Mouse (Mus musculus) forebrain, embryonic 16.5 days (tissue): ENCODE results near the gene Spag5. TPM values are rescaled to one million over a fixed set of nuclear protein-coding genes. Genes with fewer than 3 reads are reported as not detected.
"Not testable (repeated sequence)": the region's sequence is repeated elsewhere in the genome, so short reads cannot be mapped to it uniquely, and the experiment has no call there.

ENCODE experiments used
- ATAC-seq: fragments of 200-750 bp; cut with Nextera tagmentation; 2 replicates; pipeline ENCODE4 v1.8.0; 2017; ENCODE audit warnings: mild to moderate bottlenecking, moderate library complexity
- H3K27ac ChIP-seq: fragments of 300-500 bp; sonication (generic); 2 replicates; pipeline ENCODE4 v1.5.1; 2014; ENCODE audit warnings: low read length, control low read depth
- H3K27me3 ChIP-seq: fragments of 300-500 bp; sonication (generic); replicated peaks from 2 replicates; pipeline ENCODE4 v1.6.1; 2014; ENCODE audit warnings: low read length; ENCODE audit not compliant: control insufficient read depth, insufficient read depth
- H3K36me3 ChIP-seq: fragments of 300-500 bp; sonication (generic); 2 replicates; pipeline ENCODE4 v1.6.1; 2014; ENCODE audit not compliant: control insufficient read depth, insufficient read depth
- H3K4me1 ChIP-seq: fragments of 300-500 bp; sonication (generic); replicated peaks from 2 replicates; pipeline ENCODE4 v1.6.1; 2014; ENCODE audit warnings: low read length; ENCODE audit not compliant: control insufficient read depth, insufficient read depth
- H3K4me2 ChIP-seq: fragments of 300-500 bp; sonication (generic); 2 replicates; pipeline ENCODE4 v1.6.1; 2014; ENCODE audit warnings: mild to moderate bottlenecking, low read length, control low read depth
- H3K4me3 ChIP-seq: fragments of 300-500 bp; sonication (generic); replicated peaks from 2 replicates; pipeline ENCODE4 v1.5.1; 2014; ENCODE audit warnings: mild to moderate bottlenecking, low read length, control low read depth
- H3K9ac ChIP-seq: fragments of 300-500 bp; sonication (generic); replicated peaks from 2 replicates; pipeline ENCODE4 v1.6.1; 2014; ENCODE audit warnings: low read depth, low read length, control low read depth
- H3K9me3 ChIP-seq: fragments of 300-500 bp; sonication (generic); 2 replicates; pipeline ENCODE4 v1.6.1; 2016; ENCODE audit warnings: low read length; ENCODE audit not compliant: control insufficient read depth
- WGBS: fragments of 180-500 bp; shearing (Covaris S2); extraction: QIAGEN DNeasy Blood & Tissue Kit; methylation state at CpG from one replicate; pipeline ENCODE4 v1.1.7; 2014; 5-methylcytosine and 5-hydroxymethylcytosine counted together
- polyA plus RNA-seq: library from polyadenylated mRNA; unstranded; fragments of >200 nt; fragmentation: Nextera tagmentation; extraction: Ambion mirVana; gene quantifications from 2 replicates; pipeline ENCODE4 v1.2.1, GENCODE M21; 2015

Spag5 gene
- polyA plus RNA-seq, 1 experiment from 2014 or later: 22.1 TPM

DNA sequence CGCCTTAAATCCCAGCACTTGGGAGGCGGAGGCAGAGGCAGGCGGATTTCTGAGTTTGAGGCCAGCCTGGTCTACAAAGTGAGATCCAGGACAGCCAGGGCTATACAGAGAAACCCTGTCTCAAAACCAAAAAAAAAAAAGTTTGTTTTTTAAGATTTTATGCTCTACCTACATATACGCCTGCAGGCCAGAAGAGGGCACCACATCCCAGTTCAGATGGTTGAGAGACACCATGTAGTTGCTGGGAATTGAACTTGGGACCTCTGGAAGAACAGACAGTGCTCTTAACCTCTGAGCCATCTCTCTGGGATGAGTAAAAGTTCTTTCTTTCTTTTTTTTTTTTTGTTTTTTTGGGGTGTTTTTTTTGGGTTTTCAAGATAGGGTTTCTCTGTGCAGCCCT is 25.2 kb upstream of the Spag5 start:
- not testable (repeated sequence) for ATAC-seq, H3K4me2 ChIP-seq, H3K9me3 ChIP-seq, H3K4me3 ChIP-seq, H3K27me3 ChIP-seq, H3K9ac ChIP-seq, H3K27ac ChIP-seq, H3K4me1 ChIP-seq
- H3K36me3 ChIP-seq: peaks cover 63% of the 10 kb centered on the region
- WGBS: 95% methylated on average over 4 of the region's 4 CpGs

GRCm38 (mm10) chr11:78278853-78279252 is 22.5 kb upstream of the Spag5 start:
- no peaks in the 10 kb centered on the region for H3K4me1 ChIP-seq
- WGBS: 92% methylated on average over 7 of the region's 7 CpGs
- H3K27ac ChIP-seq: no peak overlapping the region
- H3K9me3 ChIP-seq: no peaks in the 10 kb centered on the region
- H3K27me3 ChIP-seq: no peaks in the 10 kb centered on the region
- H3K36me3 ChIP-seq: peaks cover 62% of the 10 kb centered on the region
- H3K4me3 ChIP-seq: no peak overlapping the region
- H3K9ac ChIP-seq: no peak overlapping the region
- H3K4me2 ChIP-seq: no peak overlapping the region
- no peak for ATAC-seq

DNA sequence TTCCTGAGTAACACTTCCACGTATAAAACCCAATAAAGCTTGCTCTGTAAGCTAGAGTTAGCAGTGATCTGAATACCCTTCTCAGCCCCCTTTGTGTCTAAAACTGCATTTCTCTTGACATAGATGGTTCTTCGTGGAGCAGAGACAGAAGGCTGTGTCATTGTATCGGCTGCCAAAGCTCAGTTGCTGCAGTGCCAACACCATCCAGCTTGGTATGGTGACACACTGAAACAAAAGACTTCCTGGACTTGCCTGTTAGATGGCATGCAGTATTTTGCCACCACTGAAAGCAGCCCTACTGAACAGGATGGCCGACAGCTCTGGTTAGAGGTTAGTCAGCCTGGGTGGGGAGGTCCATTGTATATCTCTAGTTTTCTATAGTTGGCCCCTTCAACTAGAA is 21.7 kb upstream of the Spag5 start:
- no peaks in the 10 kb centered on the region for H3K9me3 ChIP-seq
- no peak overlapping the region for H3K4me2 ChIP-seq
- H3K36me3 ChIP-seq: peaks cover 63% of the 10 kb centered on the region
- H3K4me1 ChIP-seq: no peaks in the 10 kb centered on the region
- WGBS: 80% methylated on average over 4 of the region's 4 CpGs
- ATAC-seq: no peak
- no peak overlapping the region for H3K27ac ChIP-seq
- H3K9ac ChIP-seq: no peak overlapping the region
- no peak overlapping the region for H3K4me3 ChIP-seq
- H3K27me3 ChIP-seq: no peaks in the 10 kb centered on the region

DNA sequence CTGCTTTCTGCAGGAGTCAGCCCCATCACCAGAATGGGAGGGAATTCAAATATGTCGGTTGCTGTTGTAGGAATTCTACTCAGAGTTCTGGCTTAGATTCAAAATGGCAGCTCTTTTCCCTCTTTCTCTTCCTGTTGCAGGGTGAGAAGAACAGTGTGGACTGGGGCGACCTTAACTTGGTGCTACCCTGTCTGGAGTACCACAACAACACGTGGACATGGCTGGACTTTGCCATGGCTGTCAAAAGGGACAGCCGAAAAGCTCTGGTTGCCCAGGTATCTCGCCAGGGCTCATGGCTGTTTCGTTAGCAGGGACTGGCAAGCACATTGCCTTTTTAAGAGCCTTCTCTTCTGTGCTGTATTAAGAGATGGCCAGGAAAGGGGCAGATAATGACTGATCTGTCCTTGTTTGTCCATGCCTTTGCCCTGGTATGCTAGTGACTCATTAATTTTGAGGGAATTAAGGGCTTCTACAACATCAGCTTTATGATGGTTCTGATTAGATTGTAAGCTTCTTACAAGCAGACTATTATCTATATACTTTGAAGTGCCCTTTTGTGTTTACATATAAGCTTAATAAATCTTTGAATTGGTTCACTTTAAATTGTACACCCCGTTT is 12.1 kb upstream of the Spag5 start:
- Histone ChIP-seq H3K4me1 (no peaks in the 10 kb centered on the region), H3K27me3 (no peaks in the 10 kb centered on the region), H3K27ac (no peak overlapping the region), H3K4me3 (no peak overlapping the region), H3K9me3 (no peaks in the 10 kb centered on the region), H3K36me3 (peaks cover 48% of the 10 kb centered on the region), H3K4me2 (no peak overlapping the region), H3K9ac (no peak overlapping the region)
- WGBS: 91% methylated on average over 7 of the region's 7 CpGs
- no peak for ATAC-seq

- Histone ChIP-seq H3K36me3 (peaks cover 34% of the 10 kb centered on the region), H3K27ac (no peak within 1 kb of the TSS), H3K4me2 (no peak within 1 kb of the TSS), H3K27me3 (no peaks in the 10 kb centered on the region), H3K9ac (no peak within 1 kb of the TSS), H3K4me1 (no peaks in the 10 kb centered on the region), H3K9me3 (no peaks in the 10 kb centered on the region), H3K4me3 (no peak within 1 kb of the TSS)
- 97% methylated on average over 4 of the region's 4 CpGs for WGBS
- ATAC-seq: no peak
Observed at GRCm38 (mm10) chr11:78290654-78291053, 10.7 kb upstream of the Spag5 start, which contains the start of gene BC030499. TSS of gene BC030499 (plus strand) at chr11:78290841.

DNA sequence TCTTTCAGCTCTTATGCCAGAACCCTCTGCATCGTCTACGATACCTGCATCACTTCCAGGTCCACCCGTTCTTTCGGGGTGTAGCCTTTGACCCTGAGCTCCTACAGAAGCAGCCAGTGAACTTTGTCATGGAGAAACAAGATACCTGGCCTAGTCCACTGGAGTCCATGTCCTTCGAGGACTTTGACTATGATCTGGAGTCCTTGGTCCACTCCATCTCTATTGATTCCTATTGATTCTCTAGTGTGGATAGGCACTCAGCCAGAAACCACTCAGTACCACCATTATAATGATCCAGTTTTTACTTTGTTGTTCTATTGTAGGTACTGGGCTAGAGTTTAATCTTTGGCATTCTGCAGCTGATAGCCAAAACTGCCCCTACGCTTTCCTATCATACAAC is 6.7 kb upstream of the Spag5 start:
- no peaks in the 10 kb centered on the region for H3K4me1 ChIP-seq
- H3K4me3 ChIP-seq: no peak overlapping the region
- no peak overlapping the region for H3K9ac ChIP-seq
- H3K27ac ChIP-seq: no peak overlapping the region
- no peak overlapping the region for H3K4me2 ChIP-seq
- ATAC-seq: no peak
- H3K9me3 ChIP-seq: no peaks in the 10 kb centered on the region
- peaks cover 10% of the 10 kb centered on the region for H3K36me3 ChIP-seq
- no peaks in the 10 kb centered on the region for H3K27me3 ChIP-seq
- WGBS: 96% methylated on average over 6 of the region's 6 CpGs

- no peaks in the 10 kb centered on the region for H3K27me3 ChIP-seq
- WGBS: 68% methylated on average over 7 of the region's 7 CpGs
- peaks cover 11% of the 10 kb centered on the region for H3K4me1 ChIP-seq
- peak overlapping the region; percentile 47 for H3K9ac ChIP-seq
- H3K4me2 ChIP-seq: peak overlapping the region; percentile 100
- peak overlapping the region; percentile 76 for H3K4me3 ChIP-seq
- H3K27ac ChIP-seq: 0 out of 2 replicates have a peak overlapping the region, but pooled peaks have one; percentile 11
- no peaks in the 10 kb centered on the region for H3K36me3 ChIP-seq
- no peaks in the 10 kb centered on the region for H3K9me3 ChIP-seq
- ATAC-seq: peak; percentile 10; the same call in 1 of the 2 replicates
Observed at GRCm38 (mm10) chr11:78300917-78301316, 412 bp upstream of the Spag5 start.

- WGBS: 94% methylated on average over 4 of the region's 4 CpGs
- no peaks in the 10 kb centered on the region for H3K36me3 ChIP-seq
- no peak overlapping the region for H3K27ac ChIP-seq
- H3K4me2 ChIP-seq: no peak overlapping the region
- H3K4me1 ChIP-seq: peaks cover 13% of the 10 kb centered on the region
- no peaks in the 10 kb centered on the region for H3K27me3 ChIP-seq
- no peaks in the 10 kb centered on the region for H3K9me3 ChIP-seq
- H3K4me3 ChIP-seq: no peak overlapping the region
- ATAC-seq: no peak
- H3K9ac ChIP-seq: no peak overlapping the region
Observed at GRCm38 (mm10) chr11:78305272-78305671, 3.9 kb downstream of the Spag5 start.

- H3K27ac ChIP-seq: no peak overlapping the region
- no peak overlapping the region for H3K9ac ChIP-seq
- H3K36me3 ChIP-seq: 0 out of 2 replicates have a peak, but pooled peaks cover 3% of the 10 kb centered on the region
- H3K4me1 ChIP-seq: 0 out of 2 replicates have a peak, but pooled peaks cover 3% of the 10 kb centered on the region
- H3K27me3 ChIP-seq: no peaks in the 10 kb centered on the region
- no peaks in the 10 kb centered on the region for H3K9me3 ChIP-seq
- no peak overlapping the region for H3K4me2 ChIP-seq
- H3K4me3 ChIP-seq: no peak overlapping the region
- ATAC-seq: no peak
- WGBS: 90% methylated on average over 8 of the region's 8 CpGs
Observed at GRCm38 (mm10) chr11:78310861-78311511, 9.7 kb downstream of the Spag5 start.
